Mouse (Mus musculus): ENCODE data around the gene Cdk4. TPM values are rescaled to one million over a fixed set of nuclear protein-coding genes. Genes with fewer than 3 reads are reported as not detected.
A peak's percentile ranks its signal among the peaks of the same experiment; 100 is the strongest.
"Not testable (repeated sequence)": the region's sequence is repeated elsewhere in the genome, so short reads cannot be mapped to it uniquely, and the experiment has no call there.

Cdk4 gene
- total RNA-seq, 2 experiments from 2014 or later: 154 to 196 TPM

- intact Hi-C loops (cut with DNase I); DNase-seq: not testable (repeated sequence)
Measured at GRCm38 (mm10) chr10:127072270-127072669, 8.9 kb downstream of the Cdk4 start.

- intact Hi-C loops (cut with DNase I); DNase-seq: not testable (repeated sequence)
Measured at GRCm38 (mm10) chr10:127072969-127073368, 9.6 kb downstream of the Cdk4 start.

- no peak for DNase-seq
- intact Hi-C loops (cut with DNase I): no loop called here
Measured at GRCm38 (mm10) chr10:127073981-127074380, 10.6 kb downstream of the Cdk4 start.

DNA sequence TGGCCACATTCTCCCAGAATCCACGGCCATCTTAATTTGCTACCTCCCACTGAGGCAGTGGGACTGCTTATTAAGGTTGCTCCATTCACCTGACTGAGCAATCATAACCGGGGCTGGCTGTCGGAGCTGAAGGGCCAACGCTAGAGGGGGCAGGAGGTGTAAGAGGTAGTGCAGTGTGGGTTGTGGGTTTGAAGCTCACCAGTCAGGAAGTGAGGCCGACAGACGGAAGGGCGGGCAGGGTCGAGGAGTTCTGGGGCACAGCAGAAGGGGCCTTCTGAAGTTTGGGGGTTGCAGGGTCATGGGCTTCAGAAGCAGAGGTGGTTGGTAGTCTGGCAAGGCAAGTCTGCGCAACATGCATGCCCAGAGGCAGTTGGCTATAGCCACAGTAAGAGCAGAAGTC, 11.7 kb downstream of the Cdk4 start, which contains the start of gene Agap2:
Gene Agap2 (plus strand): TSS at position 205 of the 400 bp plus-strand sequence.
- DNase-seq: no peak
- intact Hi-C loops (cut with DNase I): no loop called here

GRCm38 (mm10) chr10:127075651-127076050, 12.3 kb downstream of the Cdk4 start:
- intact Hi-C loops (cut with DNase I): no loop called here
- DNase-seq: no peak

GRCm38 (mm10) chr10:127076082-127076481, 12.7 kb downstream of the Cdk4 start:
- intact Hi-C loops (cut with DNase I): no loop called here

GRCm38 (mm10) chr10:127077515-127077914, 14.2 kb downstream of the Cdk4 start:
- no peak for DNase-seq
- intact Hi-C loops (cut with DNase I): no loop called here

More at GRCm38 (mm10) chr10:127076082-127076481, 12.7 kb downstream of the Cdk4 start:
- DNase-seq: no peak

DNA sequence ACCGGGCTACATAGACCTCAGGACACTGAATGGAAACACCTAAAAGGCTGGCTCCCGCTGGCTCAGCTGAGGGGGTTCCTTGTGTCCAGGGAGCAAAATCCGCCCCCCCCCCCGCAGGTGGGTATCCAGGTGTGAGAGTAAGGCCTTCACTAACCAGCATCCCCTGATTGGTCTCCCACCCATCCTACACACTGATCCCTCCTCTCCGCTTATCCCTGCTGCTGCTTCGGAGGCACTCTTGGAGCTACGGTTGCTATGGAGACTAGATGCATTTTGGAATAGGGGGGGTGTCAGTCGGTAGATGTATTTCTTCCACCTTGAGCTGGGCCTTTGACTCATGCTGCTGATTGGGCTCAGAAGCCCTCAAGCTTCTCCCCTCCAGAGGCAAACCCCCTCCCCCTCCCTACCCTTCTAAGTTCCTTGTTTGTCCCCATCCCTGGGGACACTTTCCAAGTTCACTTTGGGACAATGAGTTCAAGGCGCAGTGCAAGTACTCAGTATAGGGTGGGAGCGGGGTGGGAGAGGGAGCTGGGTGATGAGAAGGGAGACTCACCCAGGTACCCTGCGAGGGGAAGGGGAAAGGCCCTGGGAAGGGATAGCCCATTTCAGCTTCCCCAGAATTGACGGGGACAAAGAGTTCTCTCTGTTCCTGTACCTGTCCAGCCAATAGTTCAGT, 14.8 kb downstream of the Cdk4 start:
- DNase-seq: no peak
- intact Hi-C loops (cut with DNase I): no loop called here

- intact Hi-C loops (cut with DNase I): no loop called here
Measured at GRCm38 (mm10) chr10:127078677-127079575, 15.6 kb downstream of the Cdk4 start.

DNA sequence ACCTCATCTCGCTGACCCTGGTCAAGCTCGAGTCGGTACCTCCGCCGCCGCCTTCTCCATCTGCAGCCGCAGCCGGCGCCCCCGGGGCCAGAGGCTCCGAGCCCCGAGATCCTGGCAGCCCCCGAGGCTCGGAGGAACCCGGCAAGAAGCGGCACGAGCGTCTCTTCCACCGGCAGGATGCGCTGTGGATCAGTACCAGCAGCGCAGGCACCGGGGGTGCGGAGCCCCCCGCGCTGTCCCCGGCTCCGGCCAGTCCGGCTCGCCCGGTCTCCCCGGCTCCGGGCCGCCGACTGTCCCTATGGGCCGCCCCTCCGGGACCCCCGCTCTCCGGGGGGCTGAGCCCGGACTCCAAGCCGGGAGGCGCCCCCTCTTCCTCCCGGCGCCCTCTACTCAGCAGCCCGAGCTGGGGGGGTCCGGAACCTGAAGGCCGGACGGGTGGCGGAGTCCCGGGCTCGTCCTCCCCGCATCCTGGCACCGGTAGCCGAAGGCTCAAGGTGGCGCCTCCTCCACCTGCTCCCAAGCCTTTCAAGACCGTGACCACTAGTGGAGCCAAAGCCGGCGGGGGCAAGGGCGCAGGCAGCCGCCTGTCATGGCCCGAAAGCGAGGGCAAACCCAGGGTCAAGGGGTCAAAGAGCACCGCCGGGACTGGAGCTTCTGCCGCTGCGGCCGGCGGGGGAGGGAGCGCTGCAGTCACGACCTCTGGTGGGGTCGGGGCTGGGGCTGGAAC, 16.5 kb downstream of the Cdk4 start:
- intact Hi-C loops (cut with DNase I): no loop called here
- DNase-seq: peak in 1 of 2 experiments; percentile 41

More at GRCm38 (mm10) chr10:127078677-127079575, 15.6 kb downstream of the Cdk4 start:
- peak in 1 of 2 experiments; percentile 67 for DNase-seq

- intact Hi-C loops (cut with DNase I): no loop called here
- DNase-seq: peak; percentile 50 to 54
Measured at GRCm38 (mm10) chr10:127080901-127081780, 17.8 kb downstream of the Cdk4 start.

GRCm38 (mm10) chr10:127081996-127082620, 18.8 kb downstream of the Cdk4 start:
- intact Hi-C loops (cut with DNase I): no loop called here
- no peak for DNase-seq

DNA sequence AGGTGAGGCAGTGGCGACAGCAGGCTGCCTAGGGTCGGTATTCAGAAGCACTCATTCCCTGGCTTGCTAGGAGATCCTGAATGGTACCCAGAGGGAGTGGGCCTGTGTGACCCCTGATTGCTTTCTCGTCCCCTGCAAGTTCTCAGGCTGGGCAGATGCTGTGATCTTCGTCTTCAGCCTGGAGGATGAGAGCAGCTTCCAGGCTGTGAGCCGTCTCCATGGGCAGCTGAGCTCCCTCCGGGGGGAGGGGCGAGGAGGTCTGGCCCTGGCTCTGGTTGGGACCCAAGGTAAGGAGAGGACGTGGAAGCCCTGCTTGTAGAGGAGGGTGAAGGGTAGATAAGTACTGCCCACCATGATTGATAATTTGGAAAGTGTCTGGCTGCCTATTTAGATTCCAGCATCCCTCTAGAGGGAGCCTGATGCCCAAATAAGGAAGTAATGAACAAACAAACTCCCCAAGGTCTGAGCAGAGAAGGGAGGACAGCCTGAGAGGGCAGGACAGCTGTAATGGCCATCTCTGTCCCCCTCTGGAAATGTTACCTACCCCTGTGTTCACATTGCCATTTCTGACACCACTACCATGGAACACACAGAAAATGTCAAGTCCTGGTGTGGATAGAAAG, 20.1 kb downstream of the Cdk4 start:
- DNase-seq: no peak
- intact Hi-C loops (cut with DNase I): no loop called here

GRCm38 (mm10) chr10:127083915-127084306, 20.6 kb downstream of the Cdk4 start:
- DNase-seq: no peak
- intact Hi-C loops (cut with DNase I): no loop called here

DNA sequence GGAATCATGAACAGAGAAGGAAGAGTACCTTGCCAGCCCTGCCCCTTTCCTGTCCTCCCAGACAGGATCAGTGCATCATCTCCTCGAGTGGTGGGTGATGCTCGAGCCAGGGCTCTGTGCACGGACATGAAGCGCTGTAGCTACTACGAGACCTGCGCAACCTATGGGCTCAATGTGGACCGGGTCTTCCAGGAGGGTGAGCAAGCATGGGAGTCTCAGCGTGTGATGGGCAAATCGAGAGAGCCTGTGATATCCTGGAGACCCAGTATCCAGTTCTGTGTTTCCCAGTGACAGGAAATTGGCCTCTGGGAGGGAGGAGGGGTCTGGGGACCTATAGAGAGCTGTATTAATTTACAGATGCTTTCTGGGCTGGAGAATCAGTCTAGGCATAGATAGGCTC, 21.7 kb downstream of the Cdk4 start:
- intact Hi-C loops (cut with DNase I): no loop called here
- DNase-seq: no peak

DNA sequence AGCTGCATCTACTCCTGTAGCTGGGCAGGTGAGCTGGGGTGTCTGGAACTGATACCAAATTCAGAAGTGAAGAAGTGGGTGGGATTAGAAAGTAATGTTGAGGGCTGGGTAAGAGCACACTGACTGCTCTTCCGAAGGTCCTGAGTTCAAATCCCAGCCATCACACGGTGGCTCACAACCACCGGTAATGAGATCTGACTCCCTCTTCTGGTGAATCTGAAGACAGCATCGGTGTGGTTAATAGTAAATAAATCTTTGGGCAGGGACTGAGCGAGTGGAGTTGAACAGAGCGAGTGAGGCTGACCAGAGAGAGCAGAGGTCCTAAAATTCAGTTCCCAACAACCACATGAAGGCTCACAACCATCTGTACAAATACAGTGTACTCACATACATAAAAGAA, 22.3 kb downstream of the Cdk4 start:
- DNase-seq: no peak
- intact Hi-C loops (cut with DNase I): no loop called here

GRCm38 (mm10) chr10:127090560-127091411, 27.5 kb downstream of the Cdk4 start:
- peak; percentile 68 to 73 for DNase-seq
- intact Hi-C loops (cut with DNase I): no loop called here

Measured in heart, postnatal 10 days (tissue).